Mouse (Mus musculus): ENCODE data around the gene Gm10643.

DNA sequence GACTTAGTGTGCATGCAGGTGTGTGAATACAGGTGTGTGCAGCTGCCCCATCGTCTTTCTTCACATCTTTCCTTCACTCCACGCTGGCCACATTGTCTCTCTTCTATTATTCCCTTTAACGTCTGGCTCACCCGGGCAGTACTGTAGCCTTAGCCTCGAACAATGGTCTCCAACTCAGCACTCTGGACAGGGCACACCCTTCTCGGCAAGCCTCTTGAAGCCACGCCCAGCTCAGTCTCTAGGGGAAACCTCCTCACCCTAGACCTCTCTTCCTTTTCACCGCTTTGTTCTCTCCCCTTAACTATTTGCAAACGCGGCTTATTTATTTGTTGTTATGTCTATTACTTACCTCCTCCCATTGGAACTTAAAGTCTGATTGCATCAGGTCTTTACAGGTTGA is 37.5 kb downstream of the Gm10643 start:
- no peak for TF ChIP-seq CTCF (IDR thresholded peaks at IDR 0.05; ENCODE audit: borderline replicate concordance, insufficient read depth, low read depth, low read length)
- TF ChIP-seq POLR2A (IDR thresholded peaks at IDR 0.05; ENCODE audit: borderline replicate concordance, insufficient read depth, low read length) = no peak
